Mouse (Mus musculus): ENCODE data around the gene Tdrd3. TPM values are rescaled to one million over a fixed set of nuclear protein-coding genes. Genes with fewer than 3 reads are reported as not detected.
A peak's percentile ranks its signal among the peaks of the same experiment; 100 is the strongest.

The Tdrd3 gene
- total and polyA plus RNA-seq, 2 experiments from 2014 or later: 13.4 to 13.8 TPM

GRCm38 (mm10) chr14:87537127-87537819 lies 120.8 kb downstream of the Tdrd3 start:
- no peaks in the 10 kb centered on the region for H3K27me3 ChIP-seq (ENCODE audit: control insufficient read depth, insufficient read depth, low read length)
- TF ChIP-seq EP300 (IDR thresholded peaks at IDR 0.05; ENCODE audit: low read depth) (no peak), CTCF (IDR thresholded peaks at IDR 0.05; ENCODE audit: low read depth) (no peak)
- ATAC-seq (ENCODE audit: insufficient read depth, low read depth): no peak
- no peak overlapping the region for H3K9ac ChIP-seq (replicated peaks; ENCODE audit: low read depth, low read length)
- no peak overlapping the region for H3K4me2 ChIP-seq (ENCODE audit: low read depth, low read length)
- no peak for DNase-seq (ENCODE audit: low spot score)
- H3K27ac ChIP-seq (ENCODE audit: low read depth): no peak overlapping the region
- 92% methylated on average over 4 of the region's 4 CpGs for WGBS
- H3K4me3 ChIP-seq (ENCODE audit: low read depth, low read length): no peak overlapping the region
- H3K9me3 ChIP-seq (replicated peaks; ENCODE audit: control insufficient read depth, low read length): no peaks in the 10 kb centered on the region
- H3K36me3 ChIP-seq (replicated peaks; ENCODE audit: control insufficient read depth, insufficient read depth, low read length): peaks cover 11% of the 10 kb centered on the region; the same call in 1 of the 2 replicates
- H3K4me1 ChIP-seq (ENCODE audit: control insufficient read depth, insufficient read depth): no peaks in the 10 kb centered on the region

- ATAC-seq (ENCODE audit: insufficient read depth, low read depth): no peak
- DNase-seq (ENCODE audit: low spot score): no peak
- Histone ChIP-seq H3K4me3 (ENCODE audit: low read depth, low read length) (no peak overlapping the region), H3K9me3 (replicated peaks; ENCODE audit: control insufficient read depth, low read length) (no peaks in the 10 kb centered on the region), H3K27me3 (ENCODE audit: control insufficient read depth, insufficient read depth, low read length) (no peaks in the 10 kb centered on the region), H3K36me3 (replicated peaks; ENCODE audit: control insufficient read depth, insufficient read depth, low read length) (peaks cover 13% of the 10 kb centered on the region), H3K9ac (replicated peaks; ENCODE audit: low read depth, low read length) (no peak overlapping the region), H3K4me2 (ENCODE audit: low read depth, low read length) (no peak overlapping the region), H3K4me1 (ENCODE audit: control insufficient read depth, insufficient read depth) (no peaks in the 10 kb centered on the region), H3K27ac (ENCODE audit: low read depth) (no peak overlapping the region)
- TF ChIP-seq CTCF (IDR thresholded peaks at IDR 0.05; ENCODE audit: low read depth): no peak
- TF ChIP-seq EP300 (IDR thresholded peaks at IDR 0.05; ENCODE audit: low read depth): no peak
- 72% methylated on average over 6 of the region's 6 CpGs for WGBS
Observed at GRCm38 (mm10) chr14:87549986-87550385, 133.5 kb downstream of the Tdrd3 start.

DNA sequence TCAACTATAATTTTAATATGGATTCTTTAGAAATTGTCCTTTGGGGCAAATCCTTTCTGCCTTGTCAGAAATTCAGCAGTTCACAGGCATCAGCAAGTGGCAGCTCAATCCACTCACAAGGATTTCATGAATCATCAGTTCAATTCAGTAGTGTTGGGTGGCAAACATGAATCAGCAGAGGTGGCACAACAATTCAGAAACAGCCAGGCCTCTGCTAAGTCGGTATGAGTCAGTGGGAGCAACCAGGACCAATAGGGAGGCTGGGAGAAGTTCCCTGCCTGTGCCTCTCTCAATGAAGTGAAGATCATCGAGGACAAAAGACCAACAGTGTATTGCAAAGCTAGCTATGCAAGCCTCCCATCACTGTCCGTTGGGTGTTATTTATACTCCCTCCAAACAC lies 135.8 kb downstream of the Tdrd3 start:
- TF ChIP-seq CTCF (IDR thresholded peaks at IDR 0.05; ENCODE audit: low read depth) (no peak), EP300 (IDR thresholded peaks at IDR 0.05; ENCODE audit: low read depth) (no peak)
- H3K4me2 ChIP-seq (ENCODE audit: low read depth, low read length): no peak overlapping the region
- no peaks in the 10 kb centered on the region for H3K4me1 ChIP-seq (ENCODE audit: control insufficient read depth, insufficient read depth)
- 0 out of 2 replicates have a peak, but pooled peaks cover under 1% of the 10 kb centered on the region for H3K36me3 ChIP-seq (replicated peaks; ENCODE audit: control insufficient read depth, insufficient read depth, low read length)
- no peak overlapping the region for H3K9ac ChIP-seq (replicated peaks; ENCODE audit: low read depth, low read length)
- DNase-seq (ENCODE audit: low spot score) (no peak), ATAC-seq (ENCODE audit: insufficient read depth, low read depth) (no peak)
- no peaks in the 10 kb centered on the region for H3K9me3 ChIP-seq (replicated peaks; ENCODE audit: control insufficient read depth, low read length)
- WGBS: 35% methylated on average over 3 of the region's 3 CpGs
- no peaks in the 10 kb centered on the region for H3K27me3 ChIP-seq (ENCODE audit: control insufficient read depth, insufficient read depth, low read length)
- H3K27ac ChIP-seq (ENCODE audit: low read depth): no peak overlapping the region
- H3K4me3 ChIP-seq (ENCODE audit: low read depth, low read length): no peak overlapping the region

DNA sequence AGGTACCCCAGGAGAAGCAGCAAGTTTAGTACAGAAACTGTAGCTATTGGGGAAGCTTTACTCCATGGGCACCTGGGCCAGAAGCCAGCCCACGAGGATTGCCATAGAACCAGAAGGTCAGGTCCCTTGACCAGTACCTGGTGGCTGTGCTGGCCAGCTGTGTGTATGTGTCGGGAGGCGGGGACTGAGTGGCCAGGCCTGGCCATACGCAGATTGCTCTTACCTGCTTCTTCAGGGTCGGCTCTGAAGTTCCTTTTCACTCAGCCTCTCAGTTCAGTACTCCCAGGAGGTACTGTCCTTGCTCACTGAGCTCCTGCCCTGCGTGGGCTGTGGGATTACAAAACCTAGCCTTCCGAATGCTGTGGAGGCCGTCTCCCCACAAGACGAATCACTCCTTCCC lies 147.4 kb downstream of the Tdrd3 start:
- H3K4me3 ChIP-seq (ENCODE audit: low read depth, low read length): no peak overlapping the region
- TF ChIP-seq EP300 (IDR thresholded peaks at IDR 0.05; ENCODE audit: low read depth): no peak
- TF ChIP-seq CTCF (IDR thresholded peaks at IDR 0.05; ENCODE audit: low read depth): no peak
- no peak for ATAC-seq (ENCODE audit: insufficient read depth, low read depth)
- H3K36me3 ChIP-seq (replicated peaks; ENCODE audit: control insufficient read depth, insufficient read depth, low read length): no peaks in the 10 kb centered on the region
- H3K9me3 ChIP-seq (replicated peaks; ENCODE audit: control insufficient read depth, low read length): no peaks in the 10 kb centered on the region
- H3K27me3 ChIP-seq (ENCODE audit: control insufficient read depth, insufficient read depth, low read length): no peaks in the 10 kb centered on the region
- no peak overlapping the region for H3K9ac ChIP-seq (replicated peaks; ENCODE audit: low read depth, low read length)
- H3K27ac ChIP-seq (ENCODE audit: low read depth): no peak overlapping the region
- peaks cover 12% of the 10 kb centered on the region; the same call in 1 of the 2 replicates for H3K4me1 ChIP-seq (ENCODE audit: control insufficient read depth, insufficient read depth)
- no peak for DNase-seq (ENCODE audit: low spot score)
- WGBS: 57% methylated on average over 9 of the region's 9 CpGs
- no peak overlapping the region for H3K4me2 ChIP-seq (ENCODE audit: low read depth, low read length)

DNA sequence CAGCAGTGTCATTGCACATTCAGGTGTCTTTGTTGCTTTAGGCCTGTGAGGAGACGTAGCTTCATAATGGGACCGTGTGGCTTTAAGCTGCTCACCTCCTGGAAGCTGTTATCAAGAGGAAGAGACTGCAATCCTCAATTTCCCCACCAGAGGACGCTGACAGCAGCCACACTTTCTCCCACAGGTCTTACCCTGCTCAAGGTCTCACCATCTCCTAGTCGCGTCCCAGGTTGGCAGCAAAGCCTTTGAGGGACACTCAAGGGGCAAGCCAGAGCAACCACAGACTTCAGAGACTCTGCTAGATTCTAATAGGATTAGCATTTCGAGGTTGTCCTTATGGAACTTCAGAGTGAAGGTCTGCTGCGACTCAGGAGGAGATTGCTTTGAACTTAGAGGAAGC lies 149.8 kb downstream of the Tdrd3 start:
- Histone ChIP-seq H3K27ac (ENCODE audit: low read depth) (no peak overlapping the region), H3K36me3 (replicated peaks; ENCODE audit: control insufficient read depth, insufficient read depth, low read length) (no peaks in the 10 kb centered on the region), H3K4me2 (ENCODE audit: low read depth, low read length) (no peak overlapping the region), H3K4me3 (ENCODE audit: low read depth, low read length) (no peak overlapping the region), H3K9me3 (replicated peaks; ENCODE audit: control insufficient read depth, low read length) (no peaks in the 10 kb centered on the region), H3K4me1 (ENCODE audit: control insufficient read depth, insufficient read depth) (peaks cover 12% of the 10 kb centered on the region; the same call in 1 of the 2 replicates), H3K27me3 (ENCODE audit: control insufficient read depth, insufficient read depth, low read length) (no peaks in the 10 kb centered on the region), H3K9ac (replicated peaks; ENCODE audit: low read depth, low read length) (no peak overlapping the region)
- DNase-seq (ENCODE audit: low spot score): no peak
- peak; percentile 24; the same call in 1 of the 2 replicates for TF ChIP-seq CTCF (IDR thresholded peaks at IDR 0.05; ENCODE audit: low read depth)
- TF ChIP-seq EP300 (IDR thresholded peaks at IDR 0.05; ENCODE audit: low read depth): no peak
- WGBS: 23% methylated on average over 7 of the region's 7 CpGs
- no peak for ATAC-seq (ENCODE audit: insufficient read depth, low read depth)

DNA sequence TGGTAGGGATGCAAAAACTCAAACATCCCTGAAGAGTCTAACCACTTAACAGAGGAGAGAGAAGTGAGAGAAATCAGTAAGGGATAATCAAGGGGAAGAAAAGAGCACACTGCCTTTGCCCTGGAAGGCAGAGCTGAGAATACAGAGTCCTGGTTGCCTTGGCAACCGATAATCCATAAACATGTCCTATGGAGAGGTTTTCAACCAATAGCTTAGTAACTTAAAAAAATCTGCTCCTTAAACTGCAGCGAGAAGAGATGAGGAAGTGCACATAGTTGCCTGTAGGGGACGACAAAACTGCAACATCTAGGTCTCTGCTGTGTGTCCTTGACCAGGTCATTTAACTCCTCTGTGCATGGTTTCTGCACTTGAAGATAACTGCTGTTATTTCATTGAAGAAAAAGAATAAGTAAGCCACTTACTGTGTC lies 150.6 kb downstream of the Tdrd3 start:
- DNase-seq (ENCODE audit: low spot score) (peak; percentile 13), ATAC-seq (ENCODE audit: insufficient read depth, low read depth) (no peak)
- WGBS: 42% methylated on average over 3 of the region's 3 CpGs

More for the DNA sequence above, 150.6 kb downstream of the Tdrd3 start:
- Histone ChIP-seq H3K27me3 (ENCODE audit: control insufficient read depth, insufficient read depth, low read length) (no peaks in the 10 kb centered on the region), H3K4me2 (ENCODE audit: low read depth, low read length) (no peak overlapping the region), H3K27ac (ENCODE audit: low read depth) (no peak overlapping the region), H3K36me3 (replicated peaks; ENCODE audit: control insufficient read depth, insufficient read depth, low read length) (no peaks in the 10 kb centered on the region), H3K9me3 (replicated peaks; ENCODE audit: control insufficient read depth, low read length) (no peaks in the 10 kb centered on the region), H3K4me3 (ENCODE audit: low read depth, low read length) (no peak overlapping the region), H3K9ac (replicated peaks; ENCODE audit: low read depth, low read length) (no peak overlapping the region), H3K4me1 (ENCODE audit: control insufficient read depth, insufficient read depth) (peaks cover 12% of the 10 kb centered on the region; the same call in 1 of the 2 replicates)
- TF ChIP-seq EP300 (IDR thresholded peaks at IDR 0.05; ENCODE audit: low read depth) (no peak), CTCF (IDR thresholded peaks at IDR 0.05; ENCODE audit: low read depth) (peak; percentile 48)
